Mouse (Mus musculus) intestine, embryonic 16.5 days (tissue): Measurements from ENCODE around the gene Psap. TPM values are rescaled to one million over a fixed set of nuclear protein-coding genes. Genes with fewer than 3 reads are reported as not detected.

Source experiments
- ATAC-seq: fragments of 200-750 bp; cut with Nextera tagmentation; 2 replicates; pipeline ENCODE4 v1.8.0; 2017; ENCODE audit warnings: moderate TSS enrichment, moderate library complexity
- H3K27ac ChIP-seq: fragments of 300-500 bp; sonication (generic); 2 replicates; pipeline ENCODE4 v1.5.1; 2014; ENCODE audit warnings: mild to moderate bottlenecking, low read length
- H3K27me3 ChIP-seq: fragments of 300-500 bp; sonication (generic); replicated peaks from 2 replicates; pipeline ENCODE4 v1.6.1; 2014; ENCODE audit warnings: low read length, control low read depth, mixed read lengths; ENCODE audit not compliant: control insufficient read depth, insufficient read depth
- H3K36me3 ChIP-seq: fragments of 300-500 bp; sonication (generic); 2 replicates; pipeline ENCODE4 v1.6.1; 2014; ENCODE audit warnings: low read length, control low read depth; ENCODE audit not compliant: control insufficient read depth, insufficient read depth
- H3K4me1 ChIP-seq: fragments of 300-500 bp; sonication (generic); 2 replicates; pipeline ENCODE4 v1.6.1; 2014; ENCODE audit warnings: low read length, control low read depth, mixed read lengths; ENCODE audit not compliant: control insufficient read depth, insufficient read depth
- H3K4me2 ChIP-seq: fragments of 300-500 bp; sonication (generic); 2 replicates; pipeline ENCODE4 v1.6.1; 2014; ENCODE audit warnings: low read depth, low read length, control low read depth
- H3K4me3 ChIP-seq: fragments of 300-500 bp; sonication (generic); 2 replicates; pipeline ENCODE4 v1.5.1; 2014; ENCODE audit warnings: mild to moderate bottlenecking, low read length
- H3K9ac ChIP-seq: fragments of 300-500 bp; sonication (generic); 2 replicates; pipeline ENCODE4 v1.6.1; 2014; ENCODE audit warnings: low read depth, low read length
- H3K9me3 ChIP-seq: fragments of 300-500 bp; sonication (generic); 2 replicates; pipeline ENCODE4 v1.6.1; 2016; ENCODE audit warnings: low read length, control low read depth; ENCODE audit not compliant: control insufficient read depth
- WGBS: fragments of 180-500 bp; shearing (Covaris S2); extraction: QIAGEN DNeasy Blood & Tissue Kit; methylation state at CpG from one replicate; pipeline ENCODE4 v1.1.7; 2014; 5-methylcytosine and 5-hydroxymethylcytosine counted together
- polyA plus RNA-seq: library from polyadenylated mRNA; unstranded; fragments of >200 nt; fragmentation: Nextera tagmentation; extraction: Ambion mirVana; gene quantifications from 2 replicates; pipeline ENCODE4 v1.2.1, GENCODE M21; 2015

The Psap gene
- polyA plus RNA-seq, 1 experiment from 2014 or later, result 178 TPM

DNA sequence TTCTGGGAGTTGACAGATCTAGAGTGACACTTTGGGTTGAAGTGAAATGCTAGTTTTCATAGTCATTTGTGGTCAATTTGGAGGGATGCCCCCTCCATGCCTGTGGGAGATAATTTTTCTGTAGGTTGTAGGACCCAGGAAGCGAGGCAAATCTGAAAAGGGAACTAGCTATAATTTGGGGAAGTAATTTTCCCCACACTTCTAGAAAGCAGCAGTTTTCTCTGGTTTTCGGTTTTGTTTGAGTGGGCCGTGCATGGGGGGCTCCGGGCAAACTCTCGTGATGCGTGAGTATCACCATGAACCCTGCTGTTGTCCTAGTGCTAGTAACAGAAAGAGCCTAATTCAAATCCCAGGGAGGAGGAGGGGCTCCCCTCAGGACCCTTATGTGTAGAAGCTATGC, 6.8 kb downstream of the Psap start:
- 0 out of 2 replicates have a peak overlapping the region, but pooled peaks have one; percentile 2 for H3K4me2 ChIP-seq
- H3K4me3 ChIP-seq, result no peak overlapping the region
- 86% methylated on average over 6 of the region's 6 CpGs for WGBS
- H3K9me3 ChIP-seq, result no peaks in the 10 kb centered on the region
- H3K4me1 ChIP-seq, result peaks cover 65% of the 10 kb centered on the region
- H3K9ac ChIP-seq, result 0 out of 2 replicates have a peak overlapping the region, but pooled peaks have one; percentile 34
- ATAC-seq, result no peak
- peaks cover 2% of the 10 kb centered on the region; the same call in 1 of the 2 replicates for H3K36me3 ChIP-seq
- H3K27ac ChIP-seq, result peak overlapping the region; percentile 45; the same call in 1 of the 2 replicates
- no peaks in the 10 kb centered on the region for H3K27me3 ChIP-seq

DNA sequence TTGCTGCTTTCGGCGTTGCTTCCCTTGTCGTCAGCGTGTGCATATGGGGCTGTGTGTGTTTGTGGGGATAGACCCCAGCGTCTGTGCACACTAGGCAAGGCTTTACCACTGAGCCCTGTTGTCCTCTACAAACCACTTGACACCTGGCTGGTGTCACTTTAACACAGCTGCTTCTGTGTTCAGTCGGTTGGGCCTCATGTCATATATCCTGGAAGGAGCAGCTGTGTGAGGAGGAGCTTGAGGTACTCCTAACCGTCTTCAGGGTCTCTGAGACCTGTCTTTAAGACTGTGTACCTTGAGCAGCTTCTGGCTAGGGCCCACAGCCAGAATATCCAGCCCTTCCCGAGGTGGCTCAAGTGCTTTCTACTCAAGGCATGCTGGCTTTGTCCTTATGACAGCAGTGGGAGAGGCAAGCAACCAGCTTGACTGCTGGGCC, 7.3 kb downstream of the Psap start:
- Histone ChIP-seq H3K4me3 (no peak overlapping the region; the same call in 1 of the 2 replicates), H3K4me2 (peak overlapping the region; percentile 2; the same call in 1 of the 2 replicates), H3K27ac (peak overlapping the region; percentile 45), H3K9me3 (no peaks in the 10 kb centered on the region), H3K9ac (peak overlapping the region; percentile 34; the same call in 1 of the 2 replicates), H3K36me3 (peaks cover 2% of the 10 kb centered on the region; the same call in 1 of the 2 replicates), H3K4me1 (peaks cover 66% of the 10 kb centered on the region), H3K27me3 (no peaks in the 10 kb centered on the region)
- no peak; the same call in 1 of the 2 replicates for ATAC-seq
- 42% methylated on average over 8 of the region's 8 CpGs for WGBS

DNA sequence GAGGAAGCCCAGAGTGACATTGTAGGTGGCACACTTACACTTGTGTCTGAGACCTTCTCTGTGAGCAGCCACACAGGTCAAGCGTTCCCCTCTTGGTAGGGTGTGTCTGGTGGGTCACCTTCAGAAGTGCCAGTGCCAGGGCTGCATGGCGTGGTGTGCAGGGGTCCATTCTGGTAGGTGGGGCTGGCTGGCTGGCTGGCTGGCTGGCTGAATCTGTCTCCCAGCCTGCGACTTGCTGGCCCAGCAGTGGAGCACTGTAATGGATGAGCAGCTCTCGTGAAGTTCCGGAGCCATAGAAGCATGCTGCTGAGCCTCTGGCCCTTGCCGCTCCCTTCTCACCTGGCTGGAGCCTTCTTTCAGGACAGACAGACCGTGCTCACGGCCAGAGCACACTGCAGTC, 7.8 kb downstream of the Psap start:
- 57% methylated on average over 8 of the region's 8 CpGs for WGBS
- peak overlapping the region; percentile 2; the same call in 1 of the 2 replicates for H3K4me2 ChIP-seq
- H3K4me1 ChIP-seq, result peaks cover 66% of the 10 kb centered on the region
- H3K4me3 ChIP-seq, result no peak overlapping the region
- ATAC-seq, result peak; percentile 13; the same call in 1 of the 2 replicates
- H3K27me3 ChIP-seq, result no peaks in the 10 kb centered on the region
- peak overlapping the region; percentile 34; the same call in 1 of the 2 replicates for H3K9ac ChIP-seq
- peak overlapping the region; percentile 45; the same call in 1 of the 2 replicates for H3K27ac ChIP-seq
- no peaks in the 10 kb centered on the region for H3K9me3 ChIP-seq
- peaks cover under 1% of the 10 kb centered on the region; the same call in 1 of the 2 replicates for H3K36me3 ChIP-seq

DNA sequence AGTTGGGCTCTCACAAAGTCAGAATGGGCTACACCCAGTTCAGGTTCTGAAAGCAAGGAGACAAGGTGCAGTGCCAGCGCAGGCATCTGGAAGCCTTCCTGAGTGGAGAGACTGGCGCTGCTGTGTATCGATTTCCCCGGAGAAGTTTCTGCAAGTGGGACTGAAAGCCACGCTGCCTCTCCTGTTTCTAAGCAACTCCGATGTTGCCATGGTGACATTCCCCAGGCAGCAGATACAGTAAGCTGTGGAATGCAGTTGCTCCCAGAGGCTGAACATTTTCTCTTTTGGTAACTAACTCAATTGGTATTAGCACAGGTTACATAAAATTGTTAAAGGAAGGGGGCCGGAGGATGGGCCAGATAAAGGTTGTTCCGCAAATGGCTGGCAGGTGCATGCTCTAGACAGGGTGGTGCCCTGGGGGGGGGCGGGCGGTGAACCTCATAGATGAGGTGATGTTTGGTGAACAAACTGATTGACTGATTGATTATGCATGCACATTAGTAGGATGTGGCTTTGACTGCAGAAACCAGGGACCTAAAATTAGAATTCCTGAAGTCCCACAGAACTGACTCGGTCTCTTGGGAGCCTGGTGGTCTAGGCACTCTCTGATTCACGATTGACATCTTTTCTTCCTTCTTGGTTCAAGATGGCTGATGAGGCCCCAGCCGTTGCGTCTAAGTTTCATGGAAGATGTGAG, 8.4 kb downstream of the Psap start:
- whole genome bisulfite sequencing, result 48% methylated on average over 14 of the region's 14 CpGs
- H3K4me3 ChIP-seq, result no peak overlapping the region
- ATAC-seq, result no peak
- H3K9ac ChIP-seq, result no peak overlapping the region
- H3K27ac ChIP-seq, result no peak overlapping the region
- peaks cover 68% of the 10 kb centered on the region for H3K4me1 ChIP-seq
- H3K36me3 ChIP-seq, result no peaks in the 10 kb centered on the region
- no peaks in the 10 kb centered on the region for H3K27me3 ChIP-seq
- H3K4me2 ChIP-seq, result no peak overlapping the region
- no peaks in the 10 kb centered on the region for H3K9me3 ChIP-seq

DNA sequence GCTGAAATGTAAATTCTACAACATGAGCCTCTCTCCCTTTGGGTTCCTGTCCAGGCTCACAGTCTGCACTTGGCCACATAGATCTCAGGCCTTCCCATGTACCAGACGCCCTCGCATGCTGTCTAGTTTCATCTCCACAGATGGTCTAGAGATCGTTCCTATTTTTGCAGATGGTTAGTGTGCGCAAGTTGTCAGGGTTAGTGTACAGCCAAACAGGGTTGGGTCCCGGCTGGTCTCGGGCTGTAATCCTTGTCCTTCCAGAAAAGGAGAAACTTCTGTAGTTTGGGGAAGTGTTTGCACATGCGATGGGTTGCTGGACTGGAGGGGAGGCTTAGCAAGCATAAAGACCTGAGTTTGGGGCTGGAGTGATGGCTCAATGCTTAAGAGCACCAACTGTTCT, 9.1 kb downstream of the Psap start:
- Histone ChIP-seq H3K9ac (no peak overlapping the region), H3K4me1 (peaks cover 70% of the 10 kb centered on the region), H3K4me2 (no peak overlapping the region), H3K27ac (no peak overlapping the region), H3K9me3 (no peaks in the 10 kb centered on the region), H3K36me3 (no peaks in the 10 kb centered on the region), H3K27me3 (no peaks in the 10 kb centered on the region), H3K4me3 (no peak overlapping the region)
- WGBS, result 90% methylated on average over 7 of the region's 7 CpGs
- ATAC-seq, result no peak

DNA sequence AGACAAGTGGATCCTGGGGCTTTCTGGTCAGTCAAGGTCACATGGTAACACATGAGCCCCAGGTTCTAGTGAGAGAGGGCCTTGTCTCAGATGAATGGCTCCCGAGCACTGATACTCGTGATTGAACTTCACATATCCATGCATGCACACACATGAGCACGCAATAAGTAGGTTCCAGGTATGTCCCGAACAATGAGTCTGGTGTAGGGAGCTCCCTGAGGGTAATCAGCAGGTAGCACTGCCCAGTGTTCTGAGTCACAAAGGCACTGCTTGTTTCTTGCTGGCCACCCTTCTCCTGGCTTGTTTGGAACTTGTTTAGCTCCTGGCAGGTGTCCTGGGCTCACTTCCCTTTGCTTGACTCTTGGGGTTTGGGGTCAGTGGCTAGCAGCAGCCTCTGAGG, 9.7 kb downstream of the Psap start:
- Histone ChIP-seq H3K27me3 (no peaks in the 10 kb centered on the region), H3K4me3 (no peak overlapping the region), H3K9me3 (no peaks in the 10 kb centered on the region), H3K9ac (no peak overlapping the region), H3K4me2 (no peak overlapping the region), H3K27ac (no peak overlapping the region), H3K36me3 (no peaks in the 10 kb centered on the region), H3K4me1 (peaks cover 65% of the 10 kb centered on the region)
- no peak for ATAC-seq
- WGBS, result 90% methylated on average over 4 of the region's 4 CpGs

DNA sequence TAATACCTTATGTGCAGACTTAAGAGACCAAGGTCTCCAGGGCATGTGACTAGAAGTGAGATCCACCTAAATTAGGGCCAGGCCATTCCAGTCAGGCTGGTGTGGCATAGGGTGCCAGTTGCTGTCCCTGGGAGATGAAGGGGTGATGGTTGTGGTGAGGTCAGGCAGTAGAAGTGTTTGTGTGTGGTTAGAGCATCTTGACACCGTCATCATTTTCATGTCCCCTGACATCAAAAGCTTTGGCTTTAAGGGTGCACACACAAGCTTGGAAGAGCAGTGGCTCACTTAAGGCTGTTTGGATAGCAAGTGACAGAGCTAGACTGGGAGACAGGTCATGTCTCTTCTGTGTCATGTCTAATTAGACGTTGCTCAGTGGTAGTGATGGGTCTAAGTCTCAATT, 10.3 kb downstream of the Psap start:
- Histone ChIP-seq H3K9me3 (no peaks in the 10 kb centered on the region), H3K4me2 (no peak overlapping the region), H3K36me3 (peaks cover under 1% of the 10 kb centered on the region; the same call in 1 of the 2 replicates), H3K27me3 (no peaks in the 10 kb centered on the region), H3K4me3 (no peak overlapping the region), H3K9ac (no peak overlapping the region), H3K27ac (no peak overlapping the region), H3K4me1 (peaks cover 60% of the 10 kb centered on the region)
- WGBS, result 76% methylated on average over 2 of the region's 2 CpGs
- no peak for ATAC-seq

DNA sequence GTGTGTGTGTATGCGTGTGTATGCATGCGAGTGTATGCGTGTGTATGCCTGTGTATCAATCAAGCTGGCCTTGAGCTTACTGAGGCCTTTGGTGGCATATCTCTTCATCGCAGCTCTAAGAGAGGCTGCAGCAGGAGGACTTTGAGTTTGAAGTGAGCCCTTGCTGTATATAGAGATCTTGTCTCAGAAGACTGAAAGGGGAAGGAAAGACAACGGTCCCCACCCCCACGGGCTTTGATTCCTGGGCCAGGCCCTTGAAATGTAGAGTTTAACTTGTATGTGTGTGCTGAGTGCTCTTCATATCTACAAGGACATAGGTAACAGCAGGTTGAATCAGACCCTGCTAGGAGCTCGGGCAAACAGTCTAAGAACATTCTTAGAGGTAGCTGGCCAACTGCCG, 11.8 kb downstream of the Psap start:
- Histone ChIP-seq H3K9me3 (no peaks in the 10 kb centered on the region), H3K9ac (no peak overlapping the region), H3K4me1 (peaks cover 52% of the 10 kb centered on the region), H3K36me3 (peaks cover 9% of the 10 kb centered on the region; the same call in 1 of the 2 replicates), H3K27ac (no peak overlapping the region; the same call in 1 of the 2 replicates), H3K4me2 (no peak overlapping the region), H3K4me3 (no peak overlapping the region), H3K27me3 (no peaks in the 10 kb centered on the region)
- 63% methylated on average over 8 of the region's 8 CpGs for WGBS
- ATAC-seq, result no peak

DNA sequence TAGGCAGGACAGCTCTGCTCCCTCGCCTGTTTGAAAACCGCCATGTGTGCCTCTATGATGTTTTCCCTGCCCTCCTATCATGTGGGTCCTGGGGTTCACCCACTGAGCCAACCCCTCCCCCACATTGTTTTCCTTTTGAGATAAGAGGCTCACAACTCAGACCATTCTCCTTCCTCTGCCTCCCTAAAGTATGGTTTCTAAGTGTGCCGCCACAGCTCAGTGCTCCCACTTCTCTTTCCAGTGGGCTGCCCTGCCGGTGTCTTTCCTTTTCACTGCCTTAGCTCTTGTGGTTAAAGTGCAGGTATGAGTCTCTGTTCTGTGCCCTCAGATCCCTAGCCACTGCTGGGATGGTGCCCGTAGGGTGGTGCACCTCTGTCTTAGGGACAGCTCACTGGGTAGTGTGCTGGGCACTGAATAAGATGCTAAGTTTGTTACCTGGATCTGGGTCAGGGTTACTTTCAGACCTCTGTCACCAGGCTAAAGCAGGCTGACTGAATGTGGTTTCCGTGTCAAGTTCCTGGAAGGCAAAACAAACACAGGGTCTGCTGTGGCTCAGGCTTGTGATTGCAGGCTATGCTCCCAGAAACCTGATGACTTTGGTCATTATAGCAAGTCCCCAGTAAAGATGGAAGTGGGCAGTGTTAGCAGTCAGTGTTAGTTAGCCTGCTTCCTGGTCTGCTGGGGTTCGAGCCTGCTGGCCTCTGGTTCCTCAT, 12.8 kb downstream of the Psap start:
- Histone ChIP-seq H3K36me3 (peaks cover 16% of the 10 kb centered on the region), H3K4me3 (no peak overlapping the region), H3K4me2 (0 out of 2 replicates have a peak overlapping the region, but pooled peaks have one; percentile 10), H3K27ac (peak overlapping the region; percentile 10; the same call in 1 of the 2 replicates), H3K9me3 (no peaks in the 10 kb centered on the region), H3K4me1 (peaks cover 42% of the 10 kb centered on the region), H3K9ac (peak overlapping the region; percentile 35), H3K27me3 (no peaks in the 10 kb centered on the region)
- peak; percentile 26 for ATAC-seq
- 53% methylated on average over 7 of the region's 7 CpGs for WGBS
